Mouse (Mus musculus): Measurements from ENCODE around the gene Slc41a3. TPM values are rescaled to one million over a fixed set of nuclear protein-coding genes. Genes with fewer than 3 reads are reported as not detected.

The Slc41a3 gene
- polyA plus RNA-seq, 1 experiment, result 79.5 TPM

DNA sequence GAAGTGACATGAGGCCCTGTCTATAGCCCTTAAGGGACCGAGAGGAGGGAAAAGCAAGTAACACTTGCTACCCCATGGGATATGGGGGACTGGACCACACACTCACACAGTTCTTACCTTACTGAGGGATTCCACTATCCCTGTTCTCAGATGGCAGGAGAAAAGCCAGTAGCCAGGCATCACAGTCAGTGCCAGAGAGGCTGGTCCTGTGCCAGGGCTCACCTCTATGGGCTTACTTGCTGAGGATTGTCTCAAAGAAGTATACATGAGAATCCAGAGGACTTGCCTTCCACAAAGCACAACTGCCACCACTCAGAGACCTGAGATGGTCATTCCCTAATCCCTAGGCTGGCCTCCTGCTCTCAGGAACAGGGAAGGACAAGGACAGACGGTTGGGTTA, 87.9 kb downstream of the Slc41a3 start:
- Histone ChIP-seq H3K36me3 (ENCODE audit: control insufficient read depth, insufficient read depth, low read length) (no peaks in the 10 kb centered on the region), H3K27me3 (ENCODE audit: control insufficient read depth, insufficient read depth, low read length) (no peaks in the 10 kb centered on the region), H3K27ac (ENCODE audit: control insufficient read depth, insufficient read depth, low read depth, low read length) (no peak overlapping the region), H3K4me1 (ENCODE audit: control insufficient read depth, insufficient read depth, low read length) (peaks cover 4% of the 10 kb centered on the region), H3K4me3 (ENCODE audit: control insufficient read depth, low read depth, low read length) (no peak overlapping the region)
- no peak for TF ChIP-seq CTCF (IDR thresholded peaks at IDR 0.05; ENCODE audit: control insufficient read depth, insufficient read depth, insufficient replicate concordance, low read depth, low read length)
- no peak for TF ChIP-seq POLR2A (IDR thresholded peaks at IDR 0.05; ENCODE audit: control insufficient read depth, low read depth, low read length)

DNA sequence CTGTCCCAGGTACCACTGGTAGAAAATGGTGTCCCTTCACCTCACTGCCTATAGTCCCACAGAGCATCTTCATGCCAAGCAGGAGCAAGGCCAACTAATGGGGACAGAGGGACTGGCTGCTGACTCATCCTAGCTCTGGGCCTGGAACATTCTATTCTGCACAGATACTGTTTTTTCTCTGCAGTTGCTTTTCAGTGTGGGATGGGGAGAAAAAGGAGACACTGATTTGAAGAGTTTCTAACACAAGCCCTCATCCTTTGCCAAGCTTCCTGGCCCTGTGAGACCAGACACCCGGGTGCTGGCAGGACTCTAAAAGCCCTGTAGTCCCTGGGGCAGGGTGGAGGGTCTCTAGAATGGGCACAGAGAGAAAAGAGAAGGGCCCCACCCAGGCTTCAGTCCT, 91.2 kb downstream of the Slc41a3 start:
- Histone ChIP-seq H3K4me1 (ENCODE audit: control insufficient read depth, insufficient read depth, low read length) (peaks cover 12% of the 10 kb centered on the region), H3K36me3 (ENCODE audit: control insufficient read depth, insufficient read depth, low read length) (no peaks in the 10 kb centered on the region), H3K4me3 (ENCODE audit: control insufficient read depth, low read depth, low read length) (no peak overlapping the region), H3K27ac (ENCODE audit: control insufficient read depth, insufficient read depth, low read depth, low read length) (peak overlapping the region; percentile 18; the same call in 1 of the 2 replicates), H3K27me3 (ENCODE audit: control insufficient read depth, insufficient read depth, low read length) (no peaks in the 10 kb centered on the region)
- TF ChIP-seq POLR2A (IDR thresholded peaks at IDR 0.05; ENCODE audit: control insufficient read depth, low read depth, low read length) (no peak), CTCF (IDR thresholded peaks at IDR 0.05; ENCODE audit: control insufficient read depth, insufficient read depth, insufficient replicate concordance, low read depth, low read length) (no peak)

Other genes starting within 250 kb of the Slc41a3 start
- gene Zxdc, start 235.2 kb upstream of the Slc41a3 start, polyA plus RNA-seq (2012; rRNA removed), result 5.3 and 5.4 TPM in 2 replicates
- 51.7 and 65.0 TPM in 2 replicates for gene Cfap100, start 175.9 kb upstream of the Slc41a3 start, polyA plus RNA-seq (2012; rRNA removed)
- gene Klf15, start 142.1 kb upstream of the Slc41a3 start, polyA plus RNA-seq (2012; rRNA removed), result 7.6 and 7.7 TPM in 2 replicates
- 7.2 and 9.6 TPM in 2 replicates for gene Aldh1l1, start 118.3 kb upstream of the Slc41a3 start, polyA plus RNA-seq (2012; rRNA removed)

All from testis, adult 2 months (tissue).